Mouse (Mus musculus) thymus, adult 2 months (tissue): ENCODE measurements around the gene Ptges2. TPM values are rescaled to one million over a fixed set of nuclear protein-coding genes. Genes with fewer than 3 reads are reported as not detected.

ENCODE experiments used
- DNase-seq: peaks from one replicate; pipeline ENCODE4 v3.0.0; 2021
- H3K27ac ChIP-seq: fragments of 200-500 bp; 2 replicates; pipeline ENCODE4 v1.5.1; 2012; ENCODE audit warnings: low read length, control low read depth; ENCODE audit not compliant: control insufficient read depth, insufficient read depth
- H3K27me3 ChIP-seq: fragments of 200-500 bp; 2 replicates; pipeline ENCODE4 v1.6.1; 2012; ENCODE audit warnings: mild to moderate bottlenecking, low read length, moderate library complexity, mixed read lengths; ENCODE audit not compliant: control insufficient read depth, insufficient read depth
- H3K36me3 ChIP-seq: fragments of 200-500 bp; 2 replicates; pipeline ENCODE4 v1.6.1; 2012; ENCODE audit warnings: mild to moderate bottlenecking, low read length, moderate library complexity; ENCODE audit not compliant: control insufficient read depth, insufficient read depth
- H3K4me1 ChIP-seq: fragments of 200-500 bp; replicated peaks from 2 replicates; pipeline ENCODE4 v1.6.1; 2012; ENCODE audit warnings: low read length; ENCODE audit not compliant: control insufficient read depth, insufficient read depth
- H3K4me3 ChIP-seq: fragments of 200-500 bp; 2 replicates; pipeline ENCODE4 v1.5.1; 2012; ENCODE audit warnings: mild to moderate bottlenecking, low read length, control low read depth, moderate library complexity; ENCODE audit not compliant: control insufficient read depth, insufficient read depth
- CTCF ChIP-seq: fragments of 200-500 bp; IDR thresholded peaks from 2 replicates; pipeline ENCODE4 v1.5.1; 2012; ENCODE audit warnings: mild to moderate bottlenecking, control low read depth, low read length, moderate library complexity, borderline replicate concordance; ENCODE audit not compliant: control insufficient read depth, poor library complexity, insufficient read depth; ENCODE audit errors: extremely low read depth
- POLR2A ChIP-seq: fragments of 200-500 bp; IDR thresholded peaks from 2 replicates; pipeline ENCODE4 v1.6.1; 2012; ENCODE audit warnings: mild to moderate bottlenecking, low read length, control low read depth, moderate library complexity; ENCODE audit not compliant: control insufficient read depth, poor library complexity, insufficient read depth; ENCODE audit errors: extremely low read depth
- WGBS: fragments of 180-500 bp; shearing (Covaris S2); methylation state at CpG from one replicate; pipeline ENCODE4 v1.1.7; 2018; 5-methylcytosine and 5-hydroxymethylcytosine counted together
- polyA plus RNA-seq: library from polyadenylated mRNA; depleted of rRNA; stranded (reverse); fragments of >200 nt; gene quantifications from 2 replicates; pipeline ENCODE4 v1.2.3, GENCODE M21; 2012

The Ptges2 gene
- polyA plus RNA-seq, 1 experiment: 24.7 TPM

DNA sequence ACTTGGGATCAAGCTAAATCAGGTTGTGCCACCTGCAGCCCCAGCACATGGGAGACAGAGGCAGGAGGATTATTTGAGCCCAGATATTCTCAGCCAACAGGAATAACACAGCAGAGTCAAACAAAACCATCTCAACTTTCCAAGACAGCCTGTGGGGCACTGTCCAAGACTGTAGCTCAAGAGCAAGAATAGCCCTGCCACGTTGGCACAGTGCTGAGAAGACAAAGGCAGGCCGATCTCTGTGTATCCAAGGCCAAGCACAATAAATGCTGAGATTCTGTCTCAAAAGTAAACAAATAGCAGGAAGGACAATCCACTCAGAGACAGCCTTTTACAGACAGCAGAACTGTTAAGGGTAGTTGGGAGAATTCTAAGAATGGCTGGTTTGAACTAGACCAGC is 44.5 kb downstream of the Ptges2 start:
- 93% methylated on average over 2 of the region's 2 CpGs for WGBS
- Histone ChIP-seq H3K36me3 (peaks cover 5% of the 10 kb centered on the region; the same call in 1 of the 2 replicates), H3K27me3 (no peaks in the 10 kb centered on the region), H3K27ac (no peak overlapping the region), H3K4me1 (no peaks in the 10 kb centered on the region), H3K4me3 (no peak overlapping the region)
- TF ChIP-seq POLR2A (no peak), CTCF (no peak)
- no peak for DNase-seq

DNA sequence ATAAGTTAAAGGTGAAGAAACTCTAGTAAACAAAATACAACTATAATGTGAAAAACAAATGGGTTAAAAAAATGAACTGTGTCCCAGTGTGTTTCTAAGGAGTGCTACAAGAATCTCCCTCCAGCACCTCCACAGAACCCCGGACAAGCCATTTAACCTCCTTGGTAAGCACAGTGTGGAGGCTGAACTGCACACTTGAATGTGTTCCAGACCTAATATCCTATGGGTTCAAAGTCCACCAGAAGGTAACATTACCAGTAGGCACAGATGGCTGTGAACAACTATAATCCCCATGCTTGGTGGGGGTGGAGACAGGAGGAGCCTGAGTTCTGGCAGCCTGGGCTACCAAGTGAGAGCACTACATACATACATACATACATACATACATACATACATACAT is 44.9 kb downstream of the Ptges2 start:
- Histone ChIP-seq H3K27me3 (no peaks in the 10 kb centered on the region), H3K36me3 (peaks cover 6% of the 10 kb centered on the region; the same call in 1 of the 2 replicates), H3K4me1 (no peaks in the 10 kb centered on the region), H3K4me3 (no peak overlapping the region), H3K27ac (no peak overlapping the region)
- TF ChIP-seq POLR2A (no peak), CTCF (no peak)
- DNase-seq: no peak
- WGBS: 98% methylated on average over 1 of the region's 1 CpGs

GRCm38 (mm10) chr2:32441550-32441949 is 45.9 kb downstream of the Ptges2 start:
- 99% methylated on average over 2 of the region's 2 CpGs for WGBS
- H3K27ac ChIP-seq: no peak overlapping the region
- no peak for TF ChIP-seq CTCF
- no peak for TF ChIP-seq POLR2A
- H3K4me1 ChIP-seq: no peaks in the 10 kb centered on the region
- no peak for DNase-seq
- no peak overlapping the region for H3K4me3 ChIP-seq
- no peaks in the 10 kb centered on the region for H3K27me3 ChIP-seq
- H3K36me3 ChIP-seq: peaks cover 6% of the 10 kb centered on the region; the same call in 1 of the 2 replicates

- TF ChIP-seq CTCF (no peak), POLR2A (no peak)
These were observed 49.8 kb downstream of the Ptges2 start for GRCm38 (mm10) chr2:32445535-32445934.

GRCm38 (mm10) chr2:32447264-32447936 is 51.7 kb downstream of the Ptges2 start:
- TF ChIP-seq CTCF (no peak), POLR2A (no peak)
- peak overlapping the region; percentile 74 for H3K27ac ChIP-seq
- 12% methylated on average over 9 of the region's 9 CpGs for WGBS
- DNase-seq: peak; percentile 70
- peaks cover 22% of the 10 kb centered on the region for H3K4me1 ChIP-seq
- 0 out of 2 replicates have a peak overlapping the region, but pooled peaks have one; percentile 5 for H3K4me3 ChIP-seq
- H3K27me3 ChIP-seq: no peaks in the 10 kb centered on the region
- H3K36me3 ChIP-seq: peaks cover 6% of the 10 kb centered on the region; the same call in 1 of the 2 replicates

More at GRCm38 (mm10) chr2:32445535-32445934, 49.8 kb downstream of the Ptges2 start:
- no peak for DNase-seq
- WGBS: 96% methylated on average over 1 of the region's 1 CpGs
- Histone ChIP-seq H3K4me3 (no peak overlapping the region), H3K27ac (no peak overlapping the region), H3K36me3 (peaks cover 6% of the 10 kb centered on the region; the same call in 1 of the 2 replicates), H3K4me1 (peaks cover 16% of the 10 kb centered on the region), H3K27me3 (no peaks in the 10 kb centered on the region)

DNA sequence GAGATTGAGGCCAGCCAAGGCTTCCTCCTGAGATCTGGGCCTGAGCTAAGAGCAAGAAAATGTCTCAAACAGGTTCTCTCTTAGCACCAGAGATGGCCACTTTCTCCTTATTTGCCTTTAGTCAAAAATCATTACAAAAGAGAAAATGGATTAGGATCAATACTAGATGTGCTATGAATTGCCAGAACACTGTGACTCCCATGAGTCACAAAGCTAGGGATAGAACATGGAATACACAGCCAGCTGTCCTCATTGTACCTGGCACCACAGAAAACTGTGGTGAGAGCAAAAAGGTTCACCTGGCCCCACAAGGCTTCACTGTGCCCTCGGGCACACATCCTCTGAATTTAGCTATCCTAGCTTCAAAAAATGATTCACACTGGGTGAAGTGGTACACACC is 52.8 kb downstream of the Ptges2 start:
- Histone ChIP-seq H3K4me1 (peaks cover 28% of the 10 kb centered on the region), H3K36me3 (peaks cover 6% of the 10 kb centered on the region; the same call in 1 of the 2 replicates), H3K27me3 (no peaks in the 10 kb centered on the region), H3K4me3 (no peak overlapping the region), H3K27ac (peak overlapping the region; percentile 35; the same call in 1 of the 2 replicates)
- no peak for DNase-seq
- WGBS: 64% methylated on average over 1 of the region's 1 CpGs
- no peak for TF ChIP-seq CTCF
- no peak for TF ChIP-seq POLR2A
